Mouse (Mus musculus) heart, embryonic 16.5 days (tissue): ENCODE measurements around the gene Sema5b. TPM values are rescaled to one million over a fixed set of nuclear protein-coding genes. Genes with fewer than 3 reads are reported as not detected.

ENCODE experiments used
- ATAC-seq: fragments of 200-750 bp; cut with Nextera tagmentation; replicated peaks from 2 replicates; pipeline ENCODE4 v1.8.0; 2017; ENCODE audit warnings: moderate number of reproducible peaks; ENCODE audit not compliant: insufficient read depth, low FRiP score; ENCODE audit errors: extremely low read depth
- H3K27ac ChIP-seq: fragments of 300-500 bp; sonication (generic); 2 replicates; pipeline ENCODE4 v1.5.1; 2014; ENCODE audit warnings: mild to moderate bottlenecking, low read length, control low read depth, moderate library complexity
- H3K27me3 ChIP-seq: fragments of 300-500 bp; sonication (generic); 2 replicates; pipeline ENCODE4 v1.6.1; 2014; ENCODE audit warnings: low read length, mixed read lengths; ENCODE audit not compliant: control insufficient read depth, insufficient read depth
- H3K36me3 ChIP-seq: fragments of 300-500 bp; sonication (generic); 2 replicates; pipeline ENCODE4 v1.6.1; 2014; ENCODE audit not compliant: control insufficient read depth, insufficient read depth
- H3K4me1 ChIP-seq: fragments of 300-500 bp; sonication (generic); 2 replicates; pipeline ENCODE4 v1.6.1; 2014; ENCODE audit warnings: low read length, mixed read lengths; ENCODE audit not compliant: control insufficient read depth, insufficient read depth
- H3K4me2 ChIP-seq: fragments of 300-500 bp; sonication (generic); 2 replicates; pipeline ENCODE4 v1.6.1; 2014; ENCODE audit warnings: low read depth, mild to moderate bottlenecking, control low read depth, low read length
- H3K4me3 ChIP-seq: fragments of 300-500 bp; sonication (generic); 2 replicates; pipeline ENCODE4 v1.5.1; 2014; ENCODE audit warnings: mild to moderate bottlenecking, control low read depth, low read length
- H3K9ac ChIP-seq: fragments of 300-500 bp; sonication (generic); 2 replicates; pipeline ENCODE4 v1.6.1; 2014; ENCODE audit warnings: low read length, control low read depth
- H3K9me3 ChIP-seq: fragments of 300-500 bp; sonication (generic); replicated peaks from 2 replicates; pipeline ENCODE4 v1.6.1; 2016; ENCODE audit warnings: low read length; ENCODE audit not compliant: control insufficient read depth
- WGBS: fragments of 180-500 bp; shearing (Covaris S2); extraction: QIAGEN DNeasy Blood & Tissue Kit; methylation state at CpG from one replicate; pipeline ENCODE4 v1.1.7; 2014; 5-methylcytosine and 5-hydroxymethylcytosine counted together
- polyA plus RNA-seq: library from polyadenylated mRNA; unstranded; fragments of >200 nt; fragmentation: Nextera tagmentation; extraction: Ambion mirVana; gene quantifications from 2 replicates; pipeline ENCODE4 v1.2.1, GENCODE M21; 2015

Sema5b gene
- polyA plus RNA-seq, 1 experiment from 2014 or later: 3.1 TPM

DNA sequence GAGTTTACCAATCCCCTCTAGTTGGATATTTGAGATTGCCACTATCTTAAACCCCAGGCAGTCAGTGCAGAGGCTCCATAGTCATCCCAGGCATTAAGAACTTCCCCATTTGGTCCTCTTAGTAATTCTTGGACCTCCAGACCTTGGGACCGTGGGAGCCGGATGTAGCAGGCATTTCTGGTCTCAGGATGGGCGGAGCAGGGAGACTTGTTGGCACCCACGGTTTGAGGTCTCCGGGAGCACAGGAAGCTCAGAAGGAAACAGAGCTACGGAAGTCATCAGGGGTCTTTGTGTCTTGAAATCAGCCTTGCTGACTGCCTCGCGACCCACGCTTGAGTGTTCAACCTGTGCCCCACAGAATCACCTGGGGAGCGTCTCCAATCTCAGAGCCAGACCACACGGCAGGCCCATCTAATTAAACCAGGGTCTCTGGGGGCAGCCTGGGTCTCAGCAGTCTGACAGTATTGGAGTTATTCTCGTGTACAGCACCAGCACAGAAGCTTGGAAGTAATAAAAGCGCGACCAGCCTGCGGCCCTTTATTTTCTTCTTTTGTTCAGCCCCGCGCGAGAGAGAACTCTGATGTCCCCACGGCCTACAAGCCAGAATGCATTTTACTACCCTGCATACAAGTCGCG lies 24.9 kb upstream of the Sema5b start:
- no peak overlapping the region for H3K27ac ChIP-seq
- H3K9ac ChIP-seq: no peak overlapping the region
- 69% methylated on average over 21 of the region's 21 CpGs for WGBS
- H3K36me3 ChIP-seq: no peaks in the 10 kb centered on the region
- no peaks in the 10 kb centered on the region for H3K27me3 ChIP-seq
- 0 out of 2 replicates have a peak, but pooled peaks cover 5% of the 10 kb centered on the region for H3K4me1 ChIP-seq
- no peaks in the 10 kb centered on the region for H3K9me3 ChIP-seq
- ATAC-seq: no peak
- H3K4me2 ChIP-seq: no peak overlapping the region
- no peak overlapping the region for H3K4me3 ChIP-seq

DNA sequence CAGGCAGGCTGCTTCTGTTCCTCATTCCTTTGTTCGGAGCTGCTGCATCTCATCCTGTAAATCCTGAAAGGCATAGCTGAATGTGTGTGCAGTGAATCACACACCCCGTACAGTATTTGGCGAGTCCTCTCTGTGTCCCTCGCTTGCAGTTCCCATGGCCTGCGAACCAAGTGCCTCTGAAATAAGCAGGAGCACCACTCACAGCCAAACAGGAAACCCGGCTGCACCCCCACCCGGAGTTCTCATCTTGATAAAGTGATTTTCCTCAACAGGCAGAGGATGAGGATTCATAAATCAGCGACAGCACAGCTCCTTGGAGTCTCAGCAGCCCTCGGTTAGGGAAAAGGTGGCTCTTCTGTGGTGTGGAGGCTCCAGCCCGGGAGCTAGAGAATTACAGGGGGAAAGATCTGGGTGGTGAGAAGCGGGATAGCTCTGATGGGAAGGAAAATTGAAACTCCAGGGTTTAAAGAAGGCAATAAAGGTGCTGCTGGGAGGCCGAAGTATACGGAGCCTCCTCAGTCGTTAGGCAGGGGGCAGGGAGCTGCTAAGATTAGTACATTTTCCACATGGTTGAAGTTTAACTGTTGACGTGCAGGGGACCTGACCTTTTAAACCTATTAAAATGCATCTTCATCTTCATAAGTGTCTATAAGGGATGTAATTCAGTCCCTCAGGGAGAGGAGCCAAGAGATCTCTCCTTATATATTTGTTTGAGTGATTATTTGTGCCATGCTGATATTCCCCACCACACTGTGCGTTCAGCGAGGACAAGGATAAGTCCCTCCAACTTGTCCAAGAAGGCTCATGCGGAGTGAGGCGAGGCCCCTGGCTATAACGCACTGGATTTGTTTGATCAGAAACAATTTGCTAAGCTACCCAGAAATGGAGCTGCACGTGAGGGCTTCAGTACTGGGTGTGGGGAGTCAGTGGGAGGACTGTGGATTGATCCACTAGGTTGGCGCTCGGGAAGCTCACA lies 22.7 kb upstream of the Sema5b start:
- 47% methylated on average over 23 of the region's 23 CpGs for WGBS
- Histone ChIP-seq H3K9ac (peak overlapping the region; percentile 25), H3K27ac (no peak overlapping the region)

DNA sequence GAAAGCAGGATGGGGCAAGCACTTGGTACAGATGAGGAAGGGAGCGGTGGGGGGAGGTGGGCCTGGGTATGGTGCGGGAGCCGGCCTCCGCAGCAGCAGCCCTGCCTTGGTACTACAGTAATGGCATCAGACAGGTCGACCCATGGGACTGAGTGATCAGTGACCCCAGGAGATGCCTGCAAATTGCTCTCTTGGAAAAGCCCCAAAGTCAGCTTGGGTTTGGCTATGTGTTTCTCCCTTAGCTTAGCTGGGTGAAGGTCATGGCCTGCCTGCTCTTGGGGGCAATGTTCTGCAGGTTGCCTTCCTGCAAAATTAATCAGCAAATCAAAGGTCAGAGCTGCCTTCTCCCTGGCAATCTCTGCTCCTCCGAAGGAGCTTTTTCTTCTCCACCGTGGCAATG lies 21.7 kb upstream of the Sema5b start:
- 0 out of 2 replicates have a peak, but pooled peaks cover 5% of the 10 kb centered on the region for H3K4me1 ChIP-seq
- no peak overlapping the region for H3K4me3 ChIP-seq
- no peak for ATAC-seq
- no peaks in the 10 kb centered on the region for H3K27me3 ChIP-seq
- WGBS: 65% methylated on average over 7 of the region's 7 CpGs
- no peak overlapping the region for H3K4me2 ChIP-seq
- no peaks in the 10 kb centered on the region for H3K9me3 ChIP-seq
- no peak overlapping the region for H3K27ac ChIP-seq
- no peak overlapping the region for H3K9ac ChIP-seq
- H3K36me3 ChIP-seq: no peaks in the 10 kb centered on the region

More for the DNA sequence above, 22.7 kb upstream of the Sema5b start:
- H3K4me3 ChIP-seq: no peak overlapping the region
- H3K4me1 ChIP-seq: 0 out of 2 replicates have a peak, but pooled peaks cover 5% of the 10 kb centered on the region
- no peaks in the 10 kb centered on the region for H3K27me3 ChIP-seq
- no peaks in the 10 kb centered on the region for H3K36me3 ChIP-seq
- no peak for ATAC-seq
- H3K4me2 ChIP-seq: peak overlapping the region; percentile 21; the same call in 1 of the 2 replicates
- no peaks in the 10 kb centered on the region for H3K9me3 ChIP-seq

DNA sequence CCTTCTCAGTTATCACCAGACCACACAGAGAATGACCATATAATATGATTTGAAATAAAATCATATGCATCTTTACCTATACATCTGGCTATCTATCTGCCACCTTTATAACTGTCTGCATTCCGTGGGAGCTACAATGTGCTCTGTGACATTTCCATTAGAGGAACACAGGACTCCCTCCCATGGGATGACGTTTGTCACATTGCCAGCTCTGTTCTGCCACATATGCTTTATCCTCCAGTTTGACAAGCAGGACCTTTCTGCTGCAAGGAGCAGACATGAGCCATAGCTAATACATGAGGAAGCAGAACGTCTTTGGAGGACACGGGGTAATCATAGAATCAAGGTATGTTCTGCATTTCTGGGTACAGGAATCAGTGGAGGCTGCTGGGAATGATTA lies 16.7 kb upstream of the Sema5b start:
- Histone ChIP-seq H3K4me3 (no peak overlapping the region), H3K36me3 (no peaks in the 10 kb centered on the region), H3K9ac (no peak overlapping the region), H3K9me3 (no peaks in the 10 kb centered on the region), H3K4me1 (no peaks in the 10 kb centered on the region), H3K27ac (no peak overlapping the region), H3K27me3 (0 out of 2 replicates have a peak, but pooled peaks cover 2% of the 10 kb centered on the region), H3K4me2 (no peak overlapping the region)
- ATAC-seq: no peak
- WGBS: 56% methylated on average over 4 of the region's 4 CpGs

DNA sequence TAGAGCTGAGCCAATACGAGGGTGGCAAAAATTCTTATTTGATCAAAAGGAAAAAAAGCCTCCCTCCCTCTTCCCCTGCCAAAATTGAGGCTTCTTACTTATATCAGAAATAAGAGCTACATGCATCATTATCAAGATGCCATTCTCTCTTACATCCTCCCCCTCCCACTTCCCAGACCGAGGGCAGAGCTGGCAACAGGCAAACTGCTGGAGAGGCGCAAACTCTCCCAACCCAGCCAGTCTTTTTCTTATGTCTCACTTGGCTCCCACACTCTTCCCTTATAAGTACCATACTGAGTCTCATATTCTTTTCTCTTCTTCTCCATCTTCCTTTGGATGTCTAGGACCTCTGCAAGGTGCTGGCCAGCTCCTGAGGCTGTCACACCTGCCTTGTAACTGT lies 6.3 kb upstream of the Sema5b start:
- 58% methylated on average over 3 of the region's 3 CpGs for WGBS
- no peaks in the 10 kb centered on the region for H3K36me3 ChIP-seq
- no peak overlapping the region for H3K4me2 ChIP-seq
- H3K9ac ChIP-seq: no peak overlapping the region
- H3K27me3 ChIP-seq: peaks cover 37% of the 10 kb centered on the region
- ATAC-seq: no peak
- no peak overlapping the region for H3K27ac ChIP-seq
- H3K4me1 ChIP-seq: no peaks in the 10 kb centered on the region
- no peaks in the 10 kb centered on the region for H3K9me3 ChIP-seq
- no peak overlapping the region for H3K4me3 ChIP-seq

DNA sequence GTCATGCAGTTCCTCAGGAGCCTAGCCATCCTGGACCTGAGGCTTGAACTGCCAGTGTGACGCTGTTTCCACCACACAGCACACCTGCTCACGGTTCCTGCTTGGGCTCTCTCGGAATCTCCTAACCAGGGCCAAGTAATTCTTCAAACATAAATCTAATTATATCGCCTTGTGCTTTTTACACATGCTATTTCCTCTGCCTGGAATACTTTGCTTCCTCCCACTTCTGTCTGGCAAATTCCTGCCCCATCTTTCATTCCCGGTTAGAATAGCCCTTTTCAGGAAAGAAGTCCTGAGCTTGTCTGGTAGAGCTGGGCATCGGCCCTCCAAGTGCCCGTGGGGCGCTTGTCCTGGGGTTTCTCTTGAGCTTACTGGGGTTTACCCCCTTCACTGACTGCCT lies 3.3 kb upstream of the Sema5b start:
- whole genome bisulfite sequencing: 60% methylated on average over 8 of the region's 8 CpGs
- no peak for ATAC-seq
- Histone ChIP-seq H3K4me3 (no peak overlapping the region), H3K4me2 (no peak overlapping the region), H3K9me3 (no peaks in the 10 kb centered on the region), H3K27ac (no peak overlapping the region), H3K36me3 (no peaks in the 10 kb centered on the region), H3K9ac (no peak overlapping the region), H3K27me3 (peaks cover 48% of the 10 kb centered on the region), H3K4me1 (peaks cover 14% of the 10 kb centered on the region; the same call in 1 of the 2 replicates)

DNA sequence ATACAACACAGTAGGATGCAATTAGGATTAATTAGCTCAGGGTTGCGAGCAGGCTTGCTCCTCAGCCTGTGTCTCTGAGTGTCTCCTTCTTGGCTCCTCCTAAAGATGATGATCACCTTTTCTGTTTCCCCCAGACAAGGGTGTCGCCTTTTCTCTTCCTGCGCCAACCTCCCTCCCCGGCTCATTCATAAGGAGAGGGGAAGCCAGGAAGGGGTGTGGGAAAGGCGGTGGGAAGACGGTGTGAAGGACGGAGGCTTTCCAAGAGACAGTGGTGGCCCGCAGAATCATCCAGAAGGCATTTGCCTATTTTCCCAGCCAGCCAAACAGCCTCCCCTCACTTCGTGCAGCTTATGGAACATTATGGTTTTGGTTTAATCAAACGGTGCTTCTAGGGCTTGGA lies 1.9 kb upstream of the Sema5b start:
- 38% methylated on average over 10 of the region's 10 CpGs for WGBS
- no peak overlapping the region for H3K9ac ChIP-seq
- H3K27ac ChIP-seq: no peak overlapping the region
- no peak overlapping the region for H3K4me2 ChIP-seq
- H3K27me3 ChIP-seq: peaks cover 60% of the 10 kb centered on the region
- H3K4me3 ChIP-seq: no peak overlapping the region
- H3K4me1 ChIP-seq: peaks cover 14% of the 10 kb centered on the region; the same call in 1 of the 2 replicates
- ATAC-seq: no peak
- H3K9me3 ChIP-seq: no peaks in the 10 kb centered on the region
- no peaks in the 10 kb centered on the region for H3K36me3 ChIP-seq

DNA sequence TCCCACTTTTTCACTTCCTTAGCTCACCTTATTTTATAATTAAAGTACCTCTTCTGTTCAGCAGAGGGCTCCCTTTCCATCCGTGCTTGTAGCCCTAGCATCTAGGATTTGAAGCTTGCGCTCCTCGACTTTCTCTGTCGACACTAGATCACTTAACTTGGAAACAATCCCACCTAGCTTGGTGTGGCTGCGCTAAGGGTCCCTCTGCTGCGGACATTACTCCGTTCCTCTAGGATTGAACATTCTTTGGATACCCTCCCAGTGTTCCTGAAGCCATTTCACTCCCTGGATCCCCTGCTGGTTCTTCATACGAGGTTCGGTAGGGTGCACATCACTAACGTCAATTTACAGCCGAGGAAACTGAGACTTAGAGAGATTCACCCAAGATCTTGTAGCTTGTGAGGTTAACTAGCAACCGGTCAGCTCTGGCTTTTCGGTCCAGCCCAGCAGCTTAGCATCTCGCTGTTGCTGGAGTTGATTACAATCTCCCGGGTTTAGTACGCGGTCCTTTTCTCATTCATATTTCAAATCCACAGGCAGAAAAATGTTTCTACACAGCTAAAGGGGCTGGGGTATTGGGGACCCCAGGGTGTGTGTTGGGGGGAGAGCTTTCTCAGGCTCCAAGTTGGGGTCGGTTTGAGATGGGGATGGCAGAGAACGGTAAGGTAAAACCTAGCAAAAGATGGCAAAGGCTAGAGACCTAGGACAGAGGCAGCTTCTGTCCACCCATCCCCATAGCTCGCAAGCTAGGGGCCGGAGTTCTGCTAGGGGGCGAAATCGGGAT lies 420 bp upstream of the Sema5b start:
- peak; percentile 82; the same call in 1 of the 2 replicates for ATAC-seq
- H3K9ac ChIP-seq: no peak overlapping the region
- H3K27ac ChIP-seq: no peak overlapping the region
- H3K9me3 ChIP-seq: no peaks in the 10 kb centered on the region
- peaks cover 61% of the 10 kb centered on the region for H3K27me3 ChIP-seq
- H3K4me1 ChIP-seq: peaks cover 14% of the 10 kb centered on the region; the same call in 1 of the 2 replicates
- peak overlapping the region; percentile 94 for H3K4me2 ChIP-seq
- under 1% methylated on average over 23 of the region's 23 CpGs for WGBS
- H3K4me3 ChIP-seq: peak overlapping the region; percentile 65
- H3K36me3 ChIP-seq: no peaks in the 10 kb centered on the region
